Mouse (Mus musculus): ENCODE measurements around the gene Nkain1.

Gene Nkain1

DNA sequence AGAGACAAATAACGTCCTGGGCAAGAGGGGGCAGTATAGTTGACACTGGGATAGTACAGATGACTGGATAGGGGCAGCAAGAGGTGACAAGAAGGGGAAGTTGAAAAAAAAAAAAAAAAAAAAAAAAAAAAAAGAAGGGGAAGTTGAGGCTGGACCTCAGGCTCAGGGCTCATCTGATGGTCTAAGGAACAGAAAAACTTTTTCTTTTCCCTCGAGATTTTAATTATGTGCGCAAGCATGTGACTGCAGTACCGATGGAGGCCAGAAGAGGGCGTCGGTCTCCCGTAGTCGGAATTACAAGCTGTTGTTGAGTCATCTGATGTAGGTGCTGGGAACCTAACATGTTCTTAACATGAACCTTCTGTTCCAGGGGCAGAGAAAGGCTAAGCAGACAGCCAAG lies 24.8 kb downstream of the Nkain1 start:
- no peak for DNase-seq

DNA sequence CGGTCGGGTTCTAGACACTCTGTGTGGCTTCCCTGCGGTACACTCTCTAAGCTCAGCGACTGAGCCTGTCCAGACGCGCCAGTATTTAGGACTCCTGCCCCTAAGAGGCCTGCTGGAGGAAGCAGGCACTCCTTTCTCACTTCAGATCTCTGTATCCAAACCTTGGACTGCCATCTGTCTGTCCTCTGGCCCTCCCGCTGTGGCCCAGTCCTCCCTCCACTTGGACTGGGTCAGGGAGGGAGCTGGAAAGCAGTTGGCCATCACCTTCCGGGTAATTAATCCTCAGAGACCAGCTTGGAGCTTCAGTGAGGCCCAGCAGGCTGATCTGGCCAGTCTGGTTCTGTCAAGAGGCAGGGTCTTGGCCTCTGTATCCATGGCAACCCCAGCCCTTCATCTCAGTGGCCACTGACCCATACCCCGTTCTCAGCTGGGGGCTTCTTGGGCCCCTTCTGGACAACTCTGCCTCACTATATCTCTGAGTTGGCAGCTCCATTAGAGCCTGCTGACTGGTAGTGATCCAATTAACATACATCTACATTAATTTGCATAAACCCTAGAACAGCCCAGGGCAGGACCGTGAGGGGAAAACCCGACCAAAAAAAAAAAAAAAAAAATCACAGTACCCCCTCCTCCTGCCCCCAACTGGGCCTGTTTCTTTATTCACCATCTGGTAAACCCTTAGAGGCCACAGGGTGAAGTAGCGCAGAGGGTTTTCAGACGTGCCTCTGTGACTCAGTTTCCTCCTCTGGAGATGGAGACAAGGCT lies 27.0 kb downstream of the Nkain1 start:
- DNase-seq = no peak

DNA sequence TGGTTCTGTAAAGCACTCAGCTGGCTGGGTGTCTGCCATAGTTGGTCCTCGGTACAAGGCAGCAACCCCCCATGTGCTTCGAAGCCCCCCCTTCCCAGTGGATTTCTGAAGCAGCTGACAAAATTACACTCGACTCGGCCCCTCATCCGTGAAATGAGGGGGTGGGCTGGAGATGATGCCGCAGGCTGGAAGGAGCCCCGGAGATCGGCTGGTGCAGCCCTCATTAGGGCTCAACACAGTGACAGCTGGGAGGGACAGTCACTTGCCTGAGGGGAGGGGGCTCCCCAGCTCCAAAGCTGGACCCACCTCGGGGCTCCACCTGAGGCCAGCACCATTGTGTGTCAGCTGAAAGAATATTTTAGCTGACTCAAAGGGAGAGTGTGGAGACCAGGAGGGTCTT lies 29.6 kb downstream of the Nkain1 start:
- DNase-seq = no peak

DNA sequence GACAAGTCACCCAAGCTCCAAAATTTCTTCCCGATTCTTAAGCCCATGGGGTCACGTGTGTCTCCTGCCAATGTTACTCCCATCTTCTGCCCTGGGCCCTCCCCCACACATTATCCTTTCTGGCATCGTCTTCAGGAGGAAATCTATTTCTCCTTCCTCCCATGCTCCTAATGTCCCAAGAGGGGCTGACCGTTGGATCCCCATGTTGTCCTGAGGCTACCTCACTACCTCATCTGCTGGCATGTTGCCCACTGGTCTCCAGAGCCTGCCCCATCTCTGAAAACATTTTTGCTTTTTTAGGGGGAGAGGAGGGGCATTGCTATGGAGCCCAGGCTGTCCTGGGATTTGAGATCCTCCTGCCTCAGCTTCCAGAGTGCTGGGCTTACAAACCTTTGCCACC lies 30.9 kb downstream of the Nkain1 start:
- DNase-seq = no peak

DNA sequence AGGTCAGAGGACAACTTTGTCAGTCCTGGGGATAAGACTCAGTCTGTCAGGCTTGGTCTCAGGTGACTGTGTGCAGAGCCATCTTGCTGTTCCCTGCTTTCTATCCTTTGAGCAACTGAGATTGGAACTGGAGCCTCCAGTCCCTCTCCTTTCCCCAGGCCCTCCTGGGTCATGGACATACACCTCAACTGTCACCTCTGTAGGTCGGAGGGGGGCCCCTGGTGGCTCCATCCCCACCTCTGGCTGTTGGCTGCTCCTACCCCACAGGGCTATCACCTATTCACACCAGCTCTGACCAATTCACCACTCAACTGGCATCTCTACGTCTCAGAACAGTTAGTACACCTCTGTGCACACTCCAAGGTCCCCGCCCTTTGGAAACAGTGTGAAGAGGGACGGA lies 33.1 kb downstream of the Nkain1 start:
- no peak for DNase-seq

DNA sequence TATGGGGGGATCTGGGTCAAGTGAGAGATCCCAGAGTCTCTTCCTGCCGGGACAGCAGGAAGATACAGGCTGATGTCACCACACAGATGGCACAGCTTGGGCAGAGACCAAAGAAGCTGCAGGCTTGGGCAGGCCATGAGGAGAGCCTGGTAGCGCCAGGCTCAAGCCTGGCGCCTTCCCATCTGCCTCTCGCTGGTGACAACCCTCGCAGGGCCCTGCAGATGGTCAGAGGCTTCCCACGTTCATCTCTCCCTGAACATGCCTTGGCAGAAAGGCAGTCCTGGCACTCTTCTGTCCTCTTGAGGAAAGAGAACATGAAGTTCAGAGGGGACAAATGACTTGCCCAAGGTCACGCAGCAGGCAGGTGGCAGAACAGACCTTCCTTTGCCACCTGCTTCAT lies 34.3 kb downstream of the Nkain1 start:
- no peak for DNase-seq

DNA sequence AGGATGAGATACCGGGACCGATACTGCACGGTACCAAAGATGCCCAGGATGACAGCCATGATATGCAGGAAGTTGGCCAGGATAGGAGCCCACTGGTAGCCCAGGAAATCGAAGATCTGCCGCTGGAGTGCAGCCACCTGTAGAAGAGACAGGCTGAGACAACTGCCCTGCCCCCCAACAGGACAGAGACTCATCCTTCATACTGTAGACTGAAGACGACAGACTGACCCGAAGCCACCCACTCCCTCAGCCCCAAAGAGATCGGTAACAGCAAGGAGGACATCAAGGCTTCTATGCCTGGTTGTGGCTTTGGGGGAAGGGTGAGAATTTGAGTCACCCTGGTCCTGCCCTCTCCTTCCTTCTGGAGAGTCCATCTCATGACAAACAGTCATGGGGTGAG lies 34.9 kb downstream of the Nkain1 start:
- DNase-seq = no peak

DNA sequence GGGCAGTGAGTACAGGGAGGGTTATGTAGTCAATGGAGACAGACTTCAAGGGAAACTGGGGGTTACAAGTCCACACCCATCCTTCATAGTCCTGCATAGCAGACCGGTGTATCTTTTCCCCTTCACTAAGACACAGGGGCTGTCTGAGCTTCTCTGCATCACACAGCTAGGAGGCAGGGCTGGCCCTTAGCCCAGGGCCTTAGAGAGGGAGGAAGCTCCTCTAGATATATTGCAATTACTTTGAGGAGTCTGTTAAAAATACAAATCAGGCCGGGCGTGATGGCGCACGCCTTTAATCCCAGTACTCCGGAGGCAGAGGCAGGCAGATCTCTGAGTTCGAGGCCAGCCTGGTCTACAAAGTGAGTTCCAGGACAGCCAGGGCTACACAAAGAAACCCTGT lies 36.6 kb downstream of the Nkain1 start:
- no peak for DNase-seq

DNA sequence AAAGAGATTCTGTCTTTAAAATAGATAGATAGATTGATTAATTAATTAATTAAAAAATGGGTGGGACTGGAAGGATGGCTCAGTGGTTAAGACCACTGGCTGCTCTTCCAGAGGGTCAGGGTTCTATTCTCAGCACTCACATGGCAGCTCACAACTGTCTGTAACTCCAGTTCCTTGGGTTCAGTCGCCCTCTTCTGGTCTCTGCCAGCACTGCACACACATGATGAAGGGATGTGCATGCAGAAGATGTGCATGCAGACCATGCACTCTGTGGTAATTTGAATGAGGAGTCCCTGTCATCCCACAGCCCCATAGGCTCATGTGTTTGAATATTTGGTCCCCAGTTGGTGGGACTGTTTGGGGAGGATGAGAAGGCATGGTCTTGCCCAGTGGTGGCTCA lies 38.2 kb downstream of the Nkain1 start:
- no peak for DNase-seq

DNA sequence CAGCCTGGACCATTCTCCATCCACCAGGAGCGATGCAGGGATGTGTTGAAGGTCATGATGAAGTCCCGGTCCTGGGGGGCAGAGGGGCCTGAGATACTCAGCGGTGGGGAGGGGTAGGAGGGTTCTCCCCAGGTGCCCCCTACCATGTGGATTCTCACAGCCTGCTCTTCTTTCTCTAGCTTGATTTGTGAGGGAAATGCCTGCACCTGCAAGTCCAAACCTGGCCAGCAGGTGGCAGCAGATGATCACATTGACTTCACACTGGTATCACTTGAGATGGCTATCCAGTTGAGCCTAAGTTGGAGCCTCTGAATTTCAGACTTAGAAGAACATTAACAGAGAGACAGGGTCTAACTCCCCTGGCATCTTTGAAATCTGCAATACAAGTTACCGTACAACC lies 40.0 kb downstream of the Nkain1 start:
- DNase-seq = peak; percentile 82

DNA sequence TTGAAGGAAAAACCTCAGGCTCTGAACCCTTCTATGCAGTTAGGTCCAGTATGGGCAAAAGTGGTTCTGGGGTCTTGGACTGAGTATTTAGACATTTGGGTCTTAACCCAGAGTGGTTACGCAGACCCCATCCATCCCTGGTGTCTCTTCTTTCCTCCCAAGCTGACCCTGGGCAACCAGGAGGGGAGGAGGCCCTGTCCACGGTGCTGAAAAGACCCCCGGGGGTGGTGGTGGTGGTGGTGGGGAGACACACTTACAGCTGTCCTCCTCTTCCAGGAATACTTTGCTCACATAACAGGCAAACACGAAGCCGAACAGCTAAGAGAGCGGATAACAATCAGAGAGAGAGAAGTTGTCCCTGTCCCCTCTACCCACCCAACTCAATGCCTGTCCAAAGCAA lies 41.6 kb downstream of the Nkain1 start:
- no peak for DNase-seq

DNA sequence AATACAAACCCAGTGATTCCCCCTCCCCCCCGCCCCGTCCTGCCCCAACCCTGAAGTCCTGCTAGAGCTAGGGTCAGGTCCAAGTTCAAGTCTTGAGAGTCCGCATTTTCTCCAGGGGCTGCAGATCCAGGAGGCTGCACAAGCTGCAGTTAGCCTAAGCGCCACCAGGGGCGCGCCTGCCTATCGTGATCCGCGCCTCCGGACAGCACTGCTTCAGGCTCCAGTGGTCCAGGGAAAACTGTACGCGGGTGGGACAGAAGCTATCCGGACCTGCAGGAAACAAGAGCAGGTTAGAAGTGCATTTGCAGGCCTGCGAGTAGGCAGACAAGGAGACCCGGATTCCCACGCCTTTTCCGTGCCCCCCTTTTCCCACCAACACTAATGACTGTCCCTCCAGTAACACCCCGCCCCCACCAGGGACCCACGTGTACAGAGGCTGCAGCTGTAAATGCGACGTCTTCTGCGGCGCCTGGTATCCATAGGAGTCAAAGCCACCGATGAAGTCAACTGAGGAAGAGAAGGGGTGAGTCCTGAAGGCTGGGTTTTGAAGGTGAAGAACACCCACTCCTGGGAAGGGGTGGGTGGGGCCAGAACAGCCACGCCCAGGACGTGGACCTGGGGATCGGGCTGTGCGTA lies 42.2 kb downstream of the Nkain1 start:
- peak; percentile 62 for DNase-seq

DNA sequence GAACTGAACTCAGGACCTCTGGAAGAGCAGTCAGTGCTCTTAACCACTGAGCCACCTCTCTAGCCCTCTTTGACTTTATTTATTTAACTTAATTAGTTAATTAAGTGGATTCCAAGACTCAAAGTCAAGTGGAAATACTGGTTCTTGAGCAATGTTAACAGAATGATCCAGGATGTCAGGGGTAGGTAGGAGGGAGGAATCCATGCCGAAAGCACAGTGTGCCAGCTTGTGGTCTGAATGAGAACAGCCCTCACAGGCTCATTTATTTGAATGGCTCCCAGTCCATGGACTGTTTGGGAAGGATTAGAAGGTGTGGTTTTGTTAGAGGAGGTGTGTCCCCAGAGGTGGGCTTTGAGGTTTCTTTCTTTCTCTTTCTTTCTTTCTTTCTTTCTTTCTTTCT lies 46.2 kb downstream of the Nkain1 start:
- no peak for DNase-seq

DNA sequence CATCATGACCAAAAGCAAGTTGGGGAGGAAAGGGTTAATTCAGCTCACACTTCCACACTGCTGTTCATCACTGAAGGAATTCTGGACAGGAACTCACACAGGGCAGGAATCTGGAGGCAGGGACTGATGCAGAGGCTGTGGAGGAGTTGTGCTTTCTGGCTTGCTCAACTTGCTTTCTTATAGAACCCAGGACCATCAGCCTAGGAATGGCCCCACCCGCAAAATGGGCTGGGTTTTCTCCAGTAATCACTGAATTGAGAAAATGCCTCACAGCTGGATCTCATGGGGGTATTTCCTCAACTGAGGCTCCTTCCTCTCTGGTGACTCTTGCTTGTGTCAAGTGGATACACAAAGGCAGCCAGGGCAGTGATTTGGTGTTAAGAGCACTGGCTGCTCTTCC lies 48.9 kb downstream of the Nkain1 start:
- no peak for DNase-seq

DNA sequence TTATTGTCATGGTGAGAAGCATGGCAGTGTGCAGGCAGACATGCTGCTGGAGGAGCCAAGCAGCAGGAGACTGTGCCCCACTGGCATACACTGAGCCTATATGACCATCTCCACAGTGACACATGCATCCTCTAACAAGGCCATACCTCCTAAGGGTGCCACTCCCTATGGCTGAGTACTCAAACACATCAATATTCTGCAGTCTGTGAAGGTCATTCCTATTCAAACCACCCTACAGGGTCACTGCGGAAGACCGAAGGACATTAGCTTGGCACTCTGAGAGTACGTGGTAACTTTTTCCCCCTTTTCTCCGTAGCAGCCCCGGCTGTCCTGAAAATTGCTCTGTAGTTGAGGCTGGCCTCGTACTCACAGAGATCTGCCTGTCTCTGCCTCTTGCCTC lies 52.5 kb downstream of the Nkain1 start:
- no peak for DNase-seq

DNA sequence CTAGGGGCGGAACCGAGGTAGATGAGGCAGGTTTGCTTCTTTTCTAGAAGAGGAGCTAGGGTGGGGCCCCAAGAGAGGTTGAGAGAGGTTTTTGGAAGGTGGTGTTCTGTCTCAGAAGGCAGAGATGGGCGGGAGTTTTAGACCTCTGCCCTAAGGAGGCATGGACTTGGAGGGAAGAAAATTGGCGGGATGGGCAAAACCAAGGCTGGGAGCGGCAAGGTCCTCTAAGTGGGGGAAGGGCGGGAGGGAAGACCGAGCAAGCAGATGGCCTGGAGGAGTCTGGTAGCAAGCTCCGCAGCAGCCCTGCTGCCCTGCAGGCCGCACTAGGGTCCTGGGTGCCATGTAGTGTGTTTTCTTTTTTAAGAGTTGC lies 53.5 kb downstream of the Nkain1 start:
- no peak for DNase-seq

DNA sequence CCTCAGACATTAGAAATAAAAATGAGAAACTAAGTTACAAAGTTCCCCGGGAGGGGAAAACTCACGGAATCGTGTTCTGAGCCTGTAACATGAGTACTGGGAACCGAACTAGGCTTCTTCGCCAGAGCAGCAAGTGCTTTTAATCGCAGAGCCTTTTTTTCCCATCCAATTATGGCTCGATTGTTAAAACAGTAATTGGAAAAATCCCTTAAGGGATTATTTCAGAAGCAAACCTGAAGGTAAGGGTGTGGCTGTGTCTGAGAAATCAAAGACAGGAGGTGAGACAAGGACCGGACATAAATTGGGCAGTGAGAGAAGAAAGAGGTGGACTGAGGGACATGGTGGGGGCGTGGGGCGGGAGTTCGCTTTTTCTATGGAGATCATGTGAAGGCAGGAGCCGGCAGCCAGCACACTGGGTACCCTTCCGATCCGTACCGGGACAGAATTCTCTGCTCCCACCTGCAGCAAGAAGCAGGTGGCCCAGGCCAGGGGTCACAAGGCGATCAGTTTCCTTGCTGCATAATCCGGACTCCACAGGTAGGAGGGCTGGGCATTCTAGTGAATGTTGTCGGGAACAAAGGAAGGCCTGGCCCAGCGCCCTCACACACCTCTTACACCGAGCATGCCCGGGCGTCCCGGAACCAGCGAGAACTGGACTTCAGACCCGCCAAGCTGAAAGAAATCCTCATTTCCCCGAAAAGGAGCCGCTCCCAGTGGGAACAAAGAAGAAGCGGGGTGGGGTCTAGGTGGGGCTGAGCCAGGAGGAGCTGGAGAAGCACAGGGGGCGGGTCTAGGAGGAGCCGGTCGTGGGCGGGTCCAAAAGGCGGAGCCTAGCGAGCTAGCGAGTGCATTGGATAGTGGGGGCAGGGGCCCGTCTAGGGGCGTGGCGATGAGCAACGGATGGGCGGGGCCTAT lies 54.1 kb downstream of the Nkain1 start:
- DNase-seq = peak; percentile 98

DNA sequence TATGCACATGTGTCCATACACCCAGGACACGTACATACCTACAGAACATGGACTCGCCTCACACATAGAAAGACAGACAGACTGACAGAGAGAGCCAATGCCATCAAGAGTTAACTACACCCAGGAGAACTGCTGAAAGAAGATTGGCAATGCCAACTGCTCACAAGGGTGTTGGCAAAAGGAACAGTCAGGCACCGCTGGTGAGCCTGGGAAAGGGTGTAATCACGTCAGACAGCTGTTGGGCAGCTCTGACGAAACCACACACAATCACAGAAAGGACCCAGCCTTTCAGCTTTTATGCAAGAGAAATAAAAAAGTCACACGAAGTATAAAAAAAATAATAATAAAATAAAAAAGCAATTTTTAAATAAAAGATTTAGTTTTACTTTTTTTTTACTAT lies 57.5 kb downstream of the Nkain1 start:
- DNase-seq = no peak
